Mouse (Mus musculus) testis, adult 2 months (tissue): ENCODE results near the gene Crtac1. TPM values are rescaled to one million over a fixed set of nuclear protein-coding genes. Genes with fewer than 3 reads are reported as not detected.

Source experiments
- H3K27ac ChIP-seq: fragments of 200-500 bp; 2 replicates; pipeline ENCODE4 v1.5.1; 2012; ENCODE audit warnings: low read depth, low read length; ENCODE audit not compliant: control insufficient read depth, insufficient read depth
- H3K27me3 ChIP-seq: fragments of 200-500 bp; 2 replicates; pipeline ENCODE4 v1.6.1; 2012; ENCODE audit warnings: mild to moderate bottlenecking, low read length, moderate library complexity; ENCODE audit not compliant: control insufficient read depth, insufficient read depth
- H3K36me3 ChIP-seq: fragments of 200-500 bp; 2 replicates; pipeline ENCODE4 v1.6.1; 2012; ENCODE audit warnings: mild to moderate bottlenecking, low read length; ENCODE audit not compliant: control insufficient read depth, insufficient read depth
- H3K4me1 ChIP-seq: fragments of 200-500 bp; 2 replicates; pipeline ENCODE4 v1.6.1; 2012; ENCODE audit warnings: low read length; ENCODE audit not compliant: control insufficient read depth, insufficient read depth
- H3K4me3 ChIP-seq: fragments of 200-500 bp; 2 replicates; pipeline ENCODE4 v1.5.1; 2012; ENCODE audit warnings: low read depth, mild to moderate bottlenecking, low read length, moderate library complexity, mixed read lengths; ENCODE audit not compliant: control insufficient read depth
- CTCF ChIP-seq: fragments of 200-500 bp; IDR thresholded peaks from 2 replicates; pipeline ENCODE4 v1.5.1; 2012; ENCODE audit warnings: low read depth, mild to moderate bottlenecking, inconsistent platforms, low read length, moderate library complexity; ENCODE audit not compliant: control insufficient read depth, insufficient read depth, insufficient replicate concordance
- POLR2A ChIP-seq: fragments of 200-500 bp; IDR thresholded peaks from 2 replicates; pipeline ENCODE4 v1.6.1; 2012; ENCODE audit warnings: low read depth, mild to moderate bottlenecking, inconsistent platforms, low read length, moderate library complexity; ENCODE audit not compliant: control insufficient read depth
- polyA plus RNA-seq: library from polyadenylated mRNA; depleted of rRNA; stranded (reverse); fragments of >200 nt; gene quantifications from 2 replicates; pipeline ENCODE4 v1.2.3, GENCODE M21; 2012

Crtac1 gene
- polyA plus RNA-seq, 1 experiment, result 3.7 TPM

DNA sequence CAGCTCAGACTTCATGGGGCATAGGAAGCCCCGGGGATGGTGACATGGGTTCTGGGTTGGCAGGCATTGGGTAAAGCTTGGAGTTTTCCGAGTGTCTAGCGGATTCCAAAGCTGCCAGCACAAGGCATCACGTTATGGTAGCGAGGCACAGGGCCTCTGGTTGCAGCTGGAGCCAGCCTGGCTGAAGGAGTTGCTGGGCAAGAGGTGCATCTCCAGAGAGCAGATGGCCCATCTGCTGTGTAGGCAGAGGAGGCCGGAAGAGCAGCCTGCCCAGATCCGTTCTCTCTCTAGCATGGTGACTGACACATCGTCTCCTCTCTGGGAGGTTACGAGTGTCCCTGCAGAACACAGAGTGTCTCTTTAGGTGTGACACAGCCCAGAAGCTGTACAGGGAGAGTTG, 103.4 kb downstream of the Crtac1 start:
- Histone ChIP-seq H3K36me3 (no peaks in the 10 kb centered on the region), H3K27ac (no peak overlapping the region), H3K4me3 (no peak overlapping the region), H3K4me1 (peaks cover 3% of the 10 kb centered on the region), H3K27me3 (no peaks in the 10 kb centered on the region)
- TF ChIP-seq POLR2A, result no peak

DNA sequence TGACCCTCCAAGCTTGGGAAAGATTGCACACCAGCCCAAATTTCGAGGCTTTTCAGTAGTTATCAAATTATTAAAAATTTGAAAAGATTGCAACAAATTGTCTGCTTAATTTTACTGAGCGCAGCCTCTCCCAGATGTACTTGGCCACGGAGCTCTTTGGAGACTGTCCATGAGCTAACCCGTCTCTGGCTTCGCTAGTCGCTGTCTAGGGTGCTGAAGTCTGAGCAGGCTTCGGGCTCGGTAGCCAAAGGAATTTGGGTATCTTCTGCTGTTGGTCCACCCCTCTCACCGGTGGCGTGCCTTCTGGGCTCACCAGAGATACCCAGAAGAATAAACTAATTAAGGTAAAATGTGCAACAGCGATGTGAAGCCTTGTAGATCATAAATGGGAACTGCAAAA, 105.7 kb downstream of the Crtac1 start:
- TF ChIP-seq CTCF (no peak), POLR2A (no peak)

DNA sequence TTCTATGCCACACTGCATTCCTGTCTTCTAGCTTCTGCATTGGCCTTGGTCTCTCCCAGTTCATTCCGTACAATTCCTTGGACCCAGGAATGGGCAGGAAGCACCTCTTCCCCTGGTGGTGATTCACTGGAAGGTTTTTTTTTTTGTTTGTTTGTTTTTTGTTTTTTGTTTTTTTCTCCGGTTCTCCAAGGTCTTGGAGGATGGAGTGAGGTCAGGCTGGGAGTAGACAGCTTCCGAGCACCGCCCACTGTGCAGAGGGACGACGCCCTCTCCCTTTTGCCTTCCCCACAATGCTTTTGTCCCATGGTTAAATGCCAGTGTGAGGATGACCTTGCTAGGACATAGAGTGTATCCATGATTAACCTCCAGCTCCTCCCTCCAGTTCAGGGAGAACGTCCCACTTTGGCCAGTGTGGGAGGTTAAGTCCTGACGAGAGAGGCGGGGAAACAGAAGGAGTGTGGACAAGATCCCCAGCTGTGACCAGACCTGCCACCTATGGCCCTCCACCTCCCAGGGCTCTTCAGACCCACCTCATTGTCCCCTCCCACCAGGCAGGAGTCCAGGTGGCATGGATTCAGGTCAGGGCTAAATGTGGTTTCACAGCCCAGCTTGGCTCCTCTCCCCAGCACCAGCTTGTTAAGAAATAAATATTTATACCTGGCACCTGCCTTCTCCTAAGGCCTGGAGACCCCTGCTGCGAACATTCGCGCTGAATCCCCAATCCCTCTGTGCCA, 109.1 kb downstream of the Crtac1 start:
- H3K4me3 ChIP-seq, result no peak overlapping the region
- TF ChIP-seq POLR2A, result no peak
- H3K4me1 ChIP-seq, result peaks cover 3% of the 10 kb centered on the region; the same call in 1 of the 2 replicates
- no peaks in the 10 kb centered on the region for H3K36me3 ChIP-seq
- H3K27ac ChIP-seq, result no peak overlapping the region
- H3K27me3 ChIP-seq, result no peaks in the 10 kb centered on the region

More for the DNA sequence above, 105.7 kb downstream of the Crtac1 start:
- H3K27ac ChIP-seq, result no peak overlapping the region
- no peaks in the 10 kb centered on the region for H3K36me3 ChIP-seq
- H3K4me3 ChIP-seq, result no peak overlapping the region
- H3K4me1 ChIP-seq, result peaks cover 3% of the 10 kb centered on the region; the same call in 1 of the 2 replicates
- no peaks in the 10 kb centered on the region for H3K27me3 ChIP-seq

DNA sequence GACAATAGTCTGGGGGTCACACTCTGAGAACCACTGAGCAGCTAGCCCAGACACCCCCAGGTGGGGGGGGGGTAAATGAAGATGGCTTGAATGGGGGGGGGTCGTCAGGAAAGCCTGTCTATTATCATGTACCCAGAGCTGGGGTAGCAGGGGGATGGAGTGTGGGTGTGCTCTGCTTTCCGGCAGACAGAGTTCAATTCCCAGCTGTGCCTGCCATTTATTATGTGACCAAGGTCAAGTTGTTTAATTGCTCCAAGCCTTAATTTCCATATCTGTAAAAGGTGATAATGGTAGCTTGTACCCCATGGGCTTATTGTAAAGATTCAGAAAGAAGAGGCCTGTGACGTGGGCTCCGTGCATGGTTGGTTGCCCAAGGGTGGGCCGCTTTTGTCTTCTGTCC, 109.6 kb downstream of the Crtac1 start:
- TF ChIP-seq CTCF (no peak), POLR2A (no peak)
- peaks cover 3% of the 10 kb centered on the region; the same call in 1 of the 2 replicates for H3K4me1 ChIP-seq
- H3K36me3 ChIP-seq, result no peaks in the 10 kb centered on the region
- H3K4me3 ChIP-seq, result no peak overlapping the region
- H3K27me3 ChIP-seq, result no peaks in the 10 kb centered on the region
- H3K27ac ChIP-seq, result no peak overlapping the region

DNA sequence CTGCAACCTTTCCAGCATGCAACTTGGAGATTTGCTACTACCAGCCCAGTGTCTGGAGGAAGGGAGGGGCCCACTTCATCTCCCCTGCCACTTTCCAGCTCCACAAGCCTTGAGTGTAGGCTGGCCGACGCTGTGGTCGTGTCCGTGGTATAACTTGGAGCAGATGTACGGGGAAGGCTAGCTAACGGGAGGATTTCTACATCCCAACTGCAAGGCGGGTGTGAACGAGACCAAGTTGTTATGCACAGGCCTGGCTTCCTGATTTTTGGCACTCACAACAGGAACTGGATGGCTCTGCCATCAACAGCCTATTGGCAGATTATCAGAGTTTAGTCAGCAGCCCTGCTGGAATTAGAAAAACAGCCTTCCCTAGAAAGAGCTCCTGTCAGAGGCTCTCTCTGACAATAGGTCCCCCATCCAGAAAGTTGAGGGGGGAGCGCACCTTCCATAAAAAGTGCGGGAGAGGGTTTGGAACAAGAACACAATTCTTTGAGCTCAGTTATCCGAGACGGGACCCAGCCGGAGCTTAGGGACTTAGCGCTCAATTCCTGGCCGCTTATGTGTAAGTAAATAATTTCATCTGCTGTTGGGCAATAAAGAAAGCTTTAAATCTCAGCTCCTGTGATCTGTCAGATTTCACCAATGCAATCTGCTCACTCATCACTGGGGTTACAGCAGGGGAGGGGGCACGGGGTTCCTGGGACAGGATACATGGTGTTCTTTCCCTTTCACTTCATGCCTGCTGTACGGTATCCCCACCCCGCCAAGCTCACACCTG, 113.7 kb downstream of the Crtac1 start:
- no peaks in the 10 kb centered on the region for H3K36me3 ChIP-seq
- no peaks in the 10 kb centered on the region for H3K27me3 ChIP-seq
- no peaks in the 10 kb centered on the region; the same call in 1 of the 2 replicates for H3K4me1 ChIP-seq
- H3K4me3 ChIP-seq, result no peak overlapping the region
- no peak overlapping the region for H3K27ac ChIP-seq
- TF ChIP-seq CTCF, result no peak
- TF ChIP-seq POLR2A, result no peak

DNA sequence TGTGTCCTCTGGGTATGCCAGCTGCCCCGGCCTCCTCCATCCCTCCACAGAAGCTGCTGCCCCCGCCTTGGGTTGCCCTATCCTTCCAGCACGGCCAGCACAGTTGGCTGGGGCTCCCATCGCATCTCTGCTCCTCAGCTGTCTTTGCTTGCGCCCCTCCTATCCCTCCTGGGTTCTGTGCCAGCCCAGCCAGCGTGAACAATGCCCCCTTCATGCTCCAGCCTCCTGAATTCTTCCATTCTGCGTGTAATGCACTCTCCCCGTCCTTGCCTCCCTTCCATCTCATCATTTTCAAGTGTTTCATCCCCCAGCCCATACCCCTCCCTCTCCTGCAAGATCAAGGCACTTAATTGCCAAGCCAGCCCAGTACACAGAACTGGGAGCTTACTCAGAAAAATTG, 114.6 kb downstream of the Crtac1 start:
- H3K4me1 ChIP-seq, result no peaks in the 10 kb centered on the region
- TF ChIP-seq CTCF (no peak), POLR2A (no peak)
- no peaks in the 10 kb centered on the region for H3K27me3 ChIP-seq
- no peak overlapping the region for H3K27ac ChIP-seq
- H3K36me3 ChIP-seq, result no peaks in the 10 kb centered on the region
- no peak overlapping the region for H3K4me3 ChIP-seq

DNA sequence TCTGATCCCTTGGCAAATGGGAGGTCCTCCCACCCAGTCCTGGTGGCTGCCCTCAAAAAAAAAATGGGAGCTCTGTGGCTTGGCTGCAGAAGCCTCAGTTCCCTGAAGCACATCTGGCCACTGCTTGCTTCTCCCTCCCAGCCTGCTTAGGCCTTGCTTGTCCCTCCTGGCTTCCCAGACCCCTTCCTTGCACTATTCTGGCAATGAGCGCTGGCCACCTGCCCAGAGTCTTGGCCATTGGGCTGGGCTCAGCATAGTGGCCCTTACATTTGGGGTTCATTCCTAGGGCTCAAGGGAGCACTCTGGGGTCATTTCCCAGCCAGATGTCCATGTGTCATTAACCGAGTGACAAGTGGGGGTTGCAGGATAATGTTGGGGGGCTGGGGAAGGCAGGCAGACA, 115.1 kb downstream of the Crtac1 start:
- H3K4me1 ChIP-seq, result no peaks in the 10 kb centered on the region
- TF ChIP-seq POLR2A (no peak), CTCF (no peak)
- H3K36me3 ChIP-seq, result no peaks in the 10 kb centered on the region
- no peak overlapping the region for H3K4me3 ChIP-seq
- no peak overlapping the region for H3K27ac ChIP-seq
- no peaks in the 10 kb centered on the region for H3K27me3 ChIP-seq
